Mouse (Mus musculus): ENCODE measurements at regions not wholly inside any gene's neighbourhood (a gene's known extent, or its start where the extent isn't known, plus 50 kb on each side); places are given as distances from the start of the nearest gene placed in this dataset.

DNA sequence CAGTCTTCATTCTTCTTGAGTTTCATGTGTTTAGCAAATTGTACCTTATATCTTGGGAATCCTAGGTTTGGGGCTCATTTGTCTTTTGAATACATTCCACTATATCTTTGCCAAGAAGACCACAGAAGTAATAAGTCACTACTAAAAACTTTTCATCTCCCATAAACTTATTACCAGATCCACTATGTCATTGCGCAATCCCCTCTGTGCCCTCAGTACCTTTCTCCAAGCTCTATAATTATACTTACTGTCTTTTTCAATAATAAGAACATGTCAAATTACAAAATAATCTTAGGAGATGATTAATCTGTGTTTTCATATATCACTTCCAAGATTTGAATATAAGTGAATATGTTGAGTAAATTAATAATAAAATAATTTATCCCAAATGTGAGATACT is 676.1 kb downstream of the Cdh9 start:
- TF ChIP-seq POLR2A (IDR thresholded peaks at IDR 0.05; ENCODE audit: insufficient read length, low read depth) (no peak), TCF12 (IDR thresholded peaks at IDR 0.05; ENCODE audit: insufficient read depth, poor library complexity, severe bottlenecking) (no peak), POLR2AphosphoS2 (IDR thresholded peaks at IDR 0.05; ENCODE audit: insufficient read length, low read depth) (no peak), MAX (IDR thresholded peaks at IDR 0.05; ENCODE audit: low read depth) (no peak), E2F4 (IDR thresholded peaks at IDR 0.05; ENCODE audit: insufficient read depth) (no peak), USF1 (IDR thresholded peaks at IDR 0.05; ENCODE audit: low read depth) (no peak), MYOD1 (IDR thresholded peaks at IDR 0.05; ENCODE audit: control insufficient read depth in 1 of 3, insufficient read length in 2 of 3, low read depth in 2 of 3) (no peak)

Data from myocyte (in vitro differentiated cells).